Mouse (Mus musculus): ENCODE measurements at regions not wholly inside any gene's neighbourhood (a gene's known extent, or its start where the extent isn't known, plus 50 kb on each side); places are given as distances from the start of the nearest gene placed in this dataset.

- no peak for TF ChIP-seq CTCF (conservative IDR thresholded peaks at IDR 0.05; ENCODE audit: low read length)
- TF ChIP-seq NANOG (IDR thresholded peaks at IDR 0.05; ENCODE audit: borderline replicate concordance, low read length), result no peak
These were observed 150.1 kb upstream of the Fat1 start for GRCm38 (mm10) chr8:44785161-44785560.
